Mouse (Mus musculus) ovary, postnatal 10 days (tissue): ENCODE measurements around the gene Cpb2.

Source experiments
- DNase-seq: peaks from one replicate; pipeline ENCODE4 v3.0.0; 2022; ENCODE audit warnings: low spot score

The Cpb2 gene

GRCm38 (mm10) chr14:75246024-75247000, 4.2 kb downstream of the Cpb2 start:
- DNase-seq: no peak

DNA sequence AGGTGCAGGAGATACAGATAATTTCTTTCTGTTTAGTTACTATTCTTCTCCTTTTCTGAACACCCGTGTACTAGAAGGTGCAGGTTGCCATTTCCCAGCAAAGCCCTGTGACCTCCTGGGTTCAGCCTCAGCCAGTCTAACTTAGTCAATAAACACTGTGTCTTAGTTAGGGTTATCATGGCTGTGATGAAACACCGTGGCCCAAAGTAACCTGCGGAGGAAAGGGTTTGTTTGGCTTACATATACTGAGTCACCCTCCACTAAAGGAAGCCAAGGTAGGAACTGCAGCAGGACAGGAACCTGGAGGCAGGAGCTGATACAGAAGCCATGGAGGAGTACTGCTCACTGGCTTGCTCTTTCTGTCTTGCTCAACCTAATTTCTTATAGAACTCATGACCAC, 8.3 kb downstream of the Cpb2 start:
- DNase-seq: no peak

- DNase-seq: no peak
Measured at GRCm38 (mm10) chr14:75256521-75256920, 14.4 kb downstream of the Cpb2 start.

GRCm38 (mm10) chr14:75269531-75269930, 27.4 kb downstream of the Cpb2 start:
- DNase-seq: no peak

GRCm38 (mm10) chr14:75279716-75280115, 37.6 kb downstream of the Cpb2 start:
- DNase-seq: no peak

GRCm38 (mm10) chr14:75280406-75280805, 38.3 kb downstream of the Cpb2 start:
- DNase-seq: no peak

GRCm38 (mm10) chr14:75283609-75284192, 41.6 kb downstream of the Cpb2 start:
- DNase-seq: peak; percentile 2

DNA sequence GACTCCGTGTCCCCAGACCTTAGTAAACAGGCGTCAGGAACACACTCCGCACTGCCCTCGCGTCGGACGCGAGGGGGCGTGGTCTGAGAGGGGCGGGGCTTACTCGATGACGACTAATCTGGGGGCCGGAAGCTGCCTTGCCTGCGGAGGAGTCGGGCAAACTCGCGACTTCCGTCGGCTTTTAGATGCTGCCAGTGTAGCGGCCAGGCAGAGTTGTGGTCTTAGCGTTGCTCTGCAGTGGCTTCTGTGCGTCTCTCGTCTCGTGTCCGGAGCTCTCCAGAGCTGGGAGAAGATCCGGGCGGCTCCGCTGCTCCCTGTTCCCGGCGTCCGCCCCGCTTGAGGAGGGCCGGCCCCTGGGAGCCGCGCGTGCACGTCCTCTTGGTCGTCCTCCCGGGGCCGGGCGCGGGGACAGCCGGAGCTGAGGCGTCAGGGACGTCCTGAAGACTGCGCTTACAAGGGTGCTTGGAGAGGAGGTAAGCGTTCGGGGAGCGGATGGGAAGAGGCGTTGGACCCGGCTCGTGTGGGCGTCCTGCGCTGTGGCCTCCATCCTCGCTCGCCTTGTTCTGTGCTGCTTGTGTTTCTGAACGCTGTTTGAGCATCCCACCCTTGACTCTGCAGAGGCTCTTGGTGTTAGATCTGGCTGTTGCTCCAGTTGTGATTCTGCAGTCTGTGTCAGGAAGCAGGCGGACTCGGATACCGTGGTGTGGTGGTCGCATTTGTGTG, 42.3 kb downstream of the Cpb2 start, which contains the start of gene Zc3h13:
Gene Zc3h13, plus strand, starts transcription at position 181 of the 723 bp plus-strand sequence.
- DNase-seq: peak; percentile 96

- DNase-seq: no peak
Measured at GRCm38 (mm10) chr14:75301081-75301480, 59.0 kb downstream of the Cpb2 start.

DNA sequence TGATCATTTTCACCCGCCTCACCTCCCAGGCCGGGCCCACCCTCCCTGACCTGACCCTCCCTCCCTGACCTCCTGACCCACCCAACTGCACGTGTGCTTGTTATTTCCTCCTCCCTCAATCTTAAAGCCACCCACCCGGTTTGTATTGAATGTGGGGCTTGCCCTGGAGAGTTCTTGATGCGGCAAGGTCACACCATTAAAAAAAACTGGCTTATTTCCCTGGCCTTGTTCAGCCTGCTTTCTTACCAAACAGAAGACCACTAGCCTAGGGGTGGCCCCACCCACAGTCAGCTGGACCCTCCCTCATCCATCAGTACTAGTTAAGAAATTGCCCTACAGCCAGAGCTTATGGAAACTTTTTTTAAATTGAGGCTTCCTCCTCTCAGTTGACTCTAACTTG, 61.7 kb downstream of the Cpb2 start:
- DNase-seq: no peak

- no peak for DNase-seq
Measured at GRCm38 (mm10) chr14:75307855-75308254, 65.8 kb downstream of the Cpb2 start.

GRCm38 (mm10) chr14:75309336-75309992, 67.4 kb downstream of the Cpb2 start:
- DNase-seq: no peak

- DNase-seq: no peak
Measured at GRCm38 (mm10) chr14:75314484-75314883, 72.4 kb downstream of the Cpb2 start.

- no peak for DNase-seq
Measured at GRCm38 (mm10) chr14:75318736-75319135, 76.6 kb downstream of the Cpb2 start.

- no peak for DNase-seq
Measured at GRCm38 (mm10) chr14:75320269-75320668, 78.2 kb downstream of the Cpb2 start.

DNA sequence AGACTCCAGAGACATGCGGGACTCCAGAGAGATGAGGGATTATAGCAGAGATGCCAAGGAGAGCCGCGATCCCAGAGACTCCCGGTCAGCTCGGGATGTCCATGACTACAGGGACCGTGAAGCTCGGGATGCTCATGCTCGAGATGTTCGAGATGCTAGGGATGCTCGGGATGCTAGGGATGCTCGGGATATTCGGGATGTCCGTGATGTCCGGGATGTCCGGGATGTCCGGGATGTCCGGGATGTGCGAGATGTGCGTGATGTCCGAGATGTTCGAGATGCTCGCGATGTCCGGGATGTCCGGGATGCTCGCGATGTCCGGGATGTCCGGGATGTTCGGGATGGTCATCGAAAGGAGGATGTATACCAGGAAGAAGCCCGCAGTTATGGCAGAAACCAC, 81.3 kb downstream of the Cpb2 start:
- DNase-seq: no peak

- DNase-seq: no peak
Measured at GRCm38 (mm10) chr14:75328062-75328461, 86.0 kb downstream of the Cpb2 start.

DNA sequence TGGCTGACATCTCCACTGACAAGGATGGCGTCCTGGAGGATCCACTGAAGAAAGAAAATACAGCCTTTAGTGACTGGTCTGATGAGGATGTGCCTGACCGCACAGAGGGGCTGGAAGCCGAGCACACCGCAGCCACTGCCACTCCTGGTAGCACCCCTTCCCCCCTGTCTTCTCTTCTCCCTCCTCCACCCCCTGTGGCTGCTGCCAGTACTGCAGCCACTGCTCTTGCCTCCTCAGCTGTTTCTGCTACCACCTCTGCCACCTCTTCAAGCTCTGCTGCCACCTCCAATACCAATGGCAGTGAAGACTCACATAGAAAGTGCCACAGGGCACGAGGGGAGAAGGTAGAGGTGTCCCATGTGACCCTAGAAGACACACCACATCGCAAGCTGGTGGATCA, 88.5 kb downstream of the Cpb2 start:
- DNase-seq: no peak
